1 mouse cellular context compared by ENCODE assay signal in the genomic region with DNA sequence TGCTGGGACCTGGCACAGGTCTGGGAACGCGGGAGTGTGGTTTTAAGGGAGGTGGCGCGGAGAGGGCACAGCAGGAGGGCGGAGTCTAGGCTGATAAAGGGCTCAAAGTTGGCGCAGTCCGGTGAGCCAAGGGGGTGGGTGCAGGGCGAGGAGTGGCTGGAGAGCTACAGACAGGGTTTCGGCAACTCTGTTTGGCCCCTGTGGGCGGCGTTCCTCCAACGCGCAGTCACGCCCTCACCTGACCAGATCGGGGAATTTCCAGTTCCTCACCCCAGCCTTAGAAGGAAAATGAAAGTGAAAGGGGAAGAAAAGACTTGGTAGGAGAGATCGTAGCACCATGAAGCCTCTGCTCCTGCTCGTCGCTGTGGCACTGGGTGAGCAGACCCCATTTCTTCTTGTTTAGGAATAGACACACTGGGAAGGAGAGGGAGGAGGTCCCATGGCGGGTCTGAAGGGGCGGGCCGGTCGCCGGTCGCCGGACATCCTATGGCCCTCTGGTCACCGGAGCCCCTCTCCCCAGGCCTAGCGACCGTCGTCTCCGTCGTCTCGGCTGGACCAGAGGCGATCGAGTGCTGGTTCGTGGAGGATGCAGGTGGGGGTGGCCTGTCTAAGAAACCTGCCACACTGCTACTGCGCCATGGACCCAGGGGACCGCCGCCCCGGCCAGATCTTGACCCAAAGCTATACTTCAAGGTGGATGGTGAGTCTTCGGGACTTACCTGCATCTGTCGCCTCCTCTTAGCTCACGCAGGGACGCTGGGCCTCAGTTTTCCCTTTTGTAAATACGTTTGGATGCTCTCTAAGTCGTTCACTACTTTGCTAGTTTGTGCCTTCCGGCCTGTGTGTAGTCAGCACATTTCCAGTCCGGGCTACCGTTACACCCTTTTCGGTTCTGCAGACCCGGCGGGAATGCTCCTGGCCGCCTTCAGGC.
A peak's percentile ranks its signal among the peaks of the same experiment; 100 is the strongest.
TF ChIP-seq lines count a peak whose summit lies in the region.

No protein-coding gene starts in this region.

TF ChIP-seq in CH12.LX, 34 proteins besides CTCF, POLR2A, EP300 and RAD21:
- TF ChIP-seq TBP (conservative IDR thresholded peaks at IDR 0.05; ENCODE audit: low read depth, low read length), result peak; percentile 71; the same call in 1 of the 2 replicates
- TF ChIP-seq MXI1 (IDR thresholded peaks at IDR 0.05; ENCODE audit: low read depth, low read length), result peak; percentile 17; the same call in 1 of the 2 replicates
- TF ChIP-seq UBTF (IDR thresholded peaks at IDR 0.05; ENCODE audit: low read depth, low read length), result no peak
- TF ChIP-seq E2F4 (IDR thresholded peaks at IDR 0.05; ENCODE audit: insufficient replicate concordance, low read depth, low read length), result no peak
- no peak for TF ChIP-seq KAT2A (IDR thresholded peaks at IDR 0.05; ENCODE audit: insufficient replicate concordance, low read length)
- 0 out of 2 replicates have a peak, but pooled peaks have one; percentile 46 for TF ChIP-seq ZMIZ1 (IDR thresholded peaks at IDR 0.05; ENCODE audit: low read depth, low read length)
- TF ChIP-seq NELFE (IDR thresholded peaks at IDR 0.05; ENCODE audit: low read depth, low read length), result peak; percentile 76
- TF ChIP-seq MAFK (IDR thresholded peaks at IDR 0.05; ENCODE audit: insufficient replicate concordance, low read length), result peak; percentile 27; the same call in 1 of the 2 replicates
- TF ChIP-seq CHD2 (IDR thresholded peaks at IDR 0.05; ENCODE audit: low read length), result peak; percentile 45
- peak; percentile 98 for TF ChIP-seq ETS1 (conservative IDR thresholded peaks at IDR 0.05; ENCODE audit: low read depth, low read length)
- no peak for TF ChIP-seq ZC3H11A (IDR thresholded peaks at IDR 0.05; ENCODE audit: low read depth, low read length)
- TF ChIP-seq MYC (IDR thresholded peaks at IDR 0.05; ENCODE audit: low read depth, low read length), result no peak; the same call in 1 of the 2 replicates
- peak; percentile 53 for TF ChIP-seq ELF1 (IDR thresholded peaks at IDR 0.05; ENCODE audit: low read depth, low read length)
- peak; percentile 55; the same call in 1 of the 2 replicates for TF ChIP-seq MAX (IDR thresholded peaks at IDR 0.05; ENCODE audit: low read length)
- peak; percentile 78; the same call in 1 of the 2 replicates for TF ChIP-seq MAZ (IDR thresholded peaks at IDR 0.05; ENCODE audit: low read depth, low read length)
- peak; percentile 84 for TF ChIP-seq MEF2A (IDR thresholded peaks at IDR 0.05; ENCODE audit: borderline replicate concordance, low read depth, low read length)
- TF ChIP-seq SMC3 (IDR thresholded peaks at IDR 0.05; ENCODE audit: low read depth, low read length), result 0 out of 2 replicates have a peak, but pooled peaks have one; percentile 6
- TF ChIP-seq ZKSCAN1 (IDR thresholded peaks at IDR 0.05; ENCODE audit: borderline replicate concordance, low read depth, low read length), result no peak
- TF ChIP-seq IRF4 (IDR thresholded peaks at IDR 0.05; ENCODE audit: low read depth, low read length), result peak; percentile 91
- no peak for TF ChIP-seq GABPA (IDR thresholded peaks at IDR 0.05; ENCODE audit: insufficient replicate concordance, low read depth, low read length)
- TF ChIP-seq POLR2AphosphoS2 (IDR thresholded peaks at IDR 0.05; ENCODE audit: low read depth, low read length), result no peak
- TF ChIP-seq USF1 (IDR thresholded peaks at IDR 0.05; ENCODE audit: low read depth, low read length), result peak; percentile 55
- TF ChIP-seq SIN3A (IDR thresholded peaks at IDR 0.05; ENCODE audit: low read length), result peak; percentile 90; the same call in 1 of the 2 replicates
- TF ChIP-seq TCF12 (IDR thresholded peaks at IDR 0.05; ENCODE audit: low read depth, low read length), result peak; percentile 75; the same call in 1 of the 2 replicates
- no peak for TF ChIP-seq PAX5 (IDR thresholded peaks at IDR 0.05; ENCODE audit: low read length)
- no peak for TF ChIP-seq ZNF384 (IDR thresholded peaks at IDR 0.05; ENCODE audit: low read depth, low read length)
- peak; percentile 98 for TF ChIP-seq BHLHE40 (IDR thresholded peaks at IDR 0.05; ENCODE audit: low read depth, low read length)
- peak; percentile 53; the same call in 1 of the 2 replicates for TF ChIP-seq HCFC1 (IDR thresholded peaks at IDR 0.05; ENCODE audit: low read depth, low read length)
- peak; percentile 32 for TF ChIP-seq USF2 (conservative IDR thresholded peaks at IDR 0.05; ENCODE audit: low read depth, low read length)
- TF ChIP-seq JUN (IDR thresholded peaks at IDR 0.05; ENCODE audit: insufficient read depth, low read depth, low read length), result peak; percentile 2; the same call in 1 of the 2 replicates
- TF ChIP-seq CHD1 (IDR thresholded peaks at IDR 0.05; ENCODE audit: low read depth, low read length), result no peak
- no peak for TF ChIP-seq JUND (conservative IDR thresholded peaks at IDR 0.05; ENCODE audit: low read depth, low read length)
- TF ChIP-seq NRF1 (IDR thresholded peaks at IDR 0.05; ENCODE audit: low read depth, low read length), result peak; percentile 58
- TF ChIP-seq RCOR1 (conservative IDR thresholded peaks at IDR 0.05; ENCODE audit: low read depth, low read length), result no peak; the same call in 1 of the 2 replicates
